Mouse (Mus musculus) forebrain, embryonic 12.5 days (tissue): ENCODE measurements at regions not wholly inside any gene's neighbourhood (a gene's known extent, or its start where the extent isn't known, plus 50 kb on each side); places are given as distances from the start of the nearest gene placed in this dataset.
"Not testable (repeated sequence)": the region's sequence is repeated elsewhere in the genome, so short reads cannot be mapped to it uniquely, and the experiment has no call there.

ENCODE experiments used
- ATAC-seq: fragments of 200-750 bp; cut with Nextera tagmentation; 2 replicates; pipeline ENCODE4 v1.8.0; 2017; ENCODE audit warnings: moderate TSS enrichment; ENCODE audit not compliant: low FRiP score
- H3K27ac ChIP-seq: fragments of 300-500 bp; sonication (generic); 2 replicates; pipeline ENCODE4 v1.5.1; 2016; ENCODE audit warnings: mild to moderate bottlenecking
- H3K27me3 ChIP-seq: fragments of 300-500 bp; sonication (generic); 2 replicates; pipeline ENCODE4 v1.6.1; 2016; ENCODE audit warnings: mild to moderate bottlenecking
- H3K36me3 ChIP-seq: fragments of 300-500 bp; sonication (generic); replicated peaks from 2 replicates; pipeline ENCODE4 v1.6.1; 2016; ENCODE audit warnings: mild to moderate bottlenecking
- H3K4me1 ChIP-seq: fragments of 300-500 bp; sonication (generic); 2 replicates; pipeline ENCODE4 v1.6.1; 2016
- H3K4me2 ChIP-seq: fragments of 300-500 bp; sonication (generic); 2 replicates; pipeline ENCODE4 v1.6.1; 2016; ENCODE audit warnings: mild to moderate bottlenecking, moderate library complexity
- H3K4me3 ChIP-seq: fragments of 300-500 bp; sonication (generic); replicated peaks from 2 replicates; pipeline ENCODE4 v1.5.1; 2016; ENCODE audit warnings: mild to moderate bottlenecking
- H3K9ac ChIP-seq: fragments of 300-500 bp; sonication (generic); 2 replicates; pipeline ENCODE4 v1.6.1; 2016; ENCODE audit warnings: mild to moderate bottlenecking
- H3K9me3 ChIP-seq: fragments of 300-500 bp; sonication (generic); 2 replicates; pipeline ENCODE4 v1.6.1; 2016
- WGBS: fragments of 180-500 bp; shearing (Covaris S2); methylation state at CpG from one replicate; pipeline ENCODE4 v1.1.7; 2016; 5-methylcytosine and 5-hydroxymethylcytosine counted together

DNA sequence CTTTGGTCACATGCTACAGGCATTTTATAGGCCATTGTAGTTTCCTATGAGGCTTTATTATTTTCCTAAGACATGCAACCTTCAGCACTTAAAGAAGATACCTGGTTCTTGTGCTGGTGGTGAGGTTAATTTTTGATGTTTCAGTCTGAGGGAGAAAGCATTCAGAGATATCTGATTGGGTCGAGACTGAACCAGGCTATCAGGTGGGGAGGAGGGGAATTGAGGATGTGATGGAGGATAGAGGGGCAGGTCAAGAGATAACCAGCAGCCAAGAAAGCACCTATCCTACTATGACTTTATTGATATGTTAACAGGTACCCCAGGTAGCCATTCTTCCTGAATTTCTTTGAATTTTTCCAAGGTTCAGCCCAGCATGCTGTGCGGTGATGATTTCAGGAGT lies 74.1 kb upstream of the Zfp988 start:
- not testable (repeated sequence) for H3K27me3 ChIP-seq, H3K36me3 ChIP-seq, H3K27ac ChIP-seq, H3K4me3 ChIP-seq, H3K4me2 ChIP-seq, ATAC-seq, H3K9ac ChIP-seq, H3K4me1 ChIP-seq
- peaks cover 43% of the 10 kb centered on the region for H3K9me3 ChIP-seq
- 84% methylated on average over 2 of the region's 2 CpGs for WGBS

GRCm38 (mm10) chr4:147231787-147232186 lies 73.7 kb upstream of the Zfp988 start:
- not testable (repeated sequence) for H3K36me3 ChIP-seq, H3K27me3 ChIP-seq, H3K4me3 ChIP-seq, H3K9ac ChIP-seq, H3K4me1 ChIP-seq, H3K27ac ChIP-seq, H3K4me2 ChIP-seq, ATAC-seq
- peaks cover 42% of the 10 kb centered on the region for H3K9me3 ChIP-seq
- 87% methylated on average over 3 of the region's 3 CpGs for WGBS

DNA sequence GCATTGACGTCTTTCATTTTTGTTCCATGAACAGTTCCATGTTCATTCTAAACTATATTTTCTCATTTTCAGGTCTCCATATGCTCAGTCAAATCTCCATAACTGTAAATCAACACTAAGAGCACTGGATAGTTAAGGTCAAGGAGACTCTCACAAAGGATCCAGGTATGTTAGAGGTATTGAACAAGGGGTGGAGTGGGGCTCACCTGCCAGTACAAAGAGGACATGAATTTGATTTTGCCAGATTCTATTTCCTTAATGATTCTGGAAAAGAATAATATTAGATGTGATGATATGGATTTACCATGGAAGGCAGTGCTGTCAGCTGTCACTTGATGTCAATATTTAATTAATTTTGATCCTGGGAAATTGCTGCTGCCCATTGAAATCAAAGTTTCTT lies 73.2 kb upstream of the Zfp988 start:
- ATAC-seq = not testable (repeated sequence)
- 88% methylated on average over 1 of the region's 1 CpGs for WGBS
- peaks cover 45% of the 10 kb centered on the region for H3K9me3 ChIP-seq

GRCm38 (mm10) chr4:147234227-147234626 lies 71.2 kb upstream of the Zfp988 start:
- H3K9ac ChIP-seq, H3K27me3 ChIP-seq, H3K4me1 ChIP-seq, ATAC-seq, H3K4me2 ChIP-seq, H3K36me3 ChIP-seq, H3K4me3 ChIP-seq, H3K27ac ChIP-seq: not testable (repeated sequence)
- WGBS = 40% methylated on average over 2 of the region's 2 CpGs
- H3K9me3 ChIP-seq = peaks cover 55% of the 10 kb centered on the region

More for the DNA sequence above, 73.2 kb upstream of the Zfp988 start:
- H3K27ac ChIP-seq, H3K4me3 ChIP-seq, H3K4me1 ChIP-seq, H3K4me2 ChIP-seq, H3K9ac ChIP-seq, H3K27me3 ChIP-seq, H3K36me3 ChIP-seq: not testable (repeated sequence)

- H3K4me2 ChIP-seq, H3K27me3 ChIP-seq, H3K36me3 ChIP-seq, H3K4me1 ChIP-seq, H3K9ac ChIP-seq, H3K27ac ChIP-seq, ATAC-seq, H3K4me3 ChIP-seq: not testable (repeated sequence)
- peaks cover 58% of the 10 kb centered on the region for H3K9me3 ChIP-seq
- WGBS = 61% methylated on average over 2 of the region's 2 CpGs
Observed at GRCm38 (mm10) chr4:147235441-147235840, 70.0 kb upstream of the Zfp988 start.

DNA sequence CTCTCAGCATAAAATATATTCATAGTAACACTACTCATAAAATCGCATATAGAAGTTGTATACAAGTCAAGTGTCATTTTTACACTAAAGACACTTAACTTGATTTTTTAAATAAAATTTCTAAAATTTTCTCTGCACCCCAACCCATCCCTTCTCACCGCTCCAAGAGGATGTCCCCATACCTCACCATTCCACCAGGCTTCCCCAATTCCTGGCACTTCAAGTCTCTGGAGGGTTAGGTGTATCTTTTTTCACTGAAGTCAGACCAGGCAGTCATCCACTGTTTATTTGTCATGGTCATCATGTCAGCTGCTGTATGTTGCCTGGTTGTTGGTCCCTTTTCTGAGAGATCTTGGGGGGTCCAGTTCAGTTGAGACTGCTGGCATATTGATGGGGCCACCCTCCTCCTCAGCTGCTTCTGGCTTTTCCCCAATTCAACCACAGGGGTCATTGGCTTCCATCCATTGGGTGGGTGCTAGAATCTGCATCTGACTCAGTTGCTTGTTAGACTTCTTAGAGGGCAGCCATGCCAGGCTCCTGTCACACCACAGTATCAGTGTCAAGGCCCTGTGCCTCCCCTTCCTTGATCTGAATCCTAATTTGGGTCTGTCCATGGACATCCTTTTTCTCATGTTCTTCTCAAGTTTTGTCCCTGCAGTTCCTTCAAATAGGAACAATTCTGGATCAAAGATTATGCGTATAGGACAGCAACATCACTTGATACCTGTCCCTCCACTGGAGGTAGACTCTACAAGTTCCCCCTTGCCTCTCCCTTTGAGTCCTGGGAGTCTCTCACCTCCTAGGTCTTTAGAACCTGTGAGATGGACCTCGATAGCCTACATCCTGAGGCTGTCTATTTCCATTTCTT lies 63.9 kb upstream of the Zfp988 start:
- 79% methylated on average over 4 of the region's 4 CpGs for WGBS
- H3K4me1 ChIP-seq, H3K27me3 ChIP-seq, H3K9ac ChIP-seq, H3K4me2 ChIP-seq, ATAC-seq, H3K36me3 ChIP-seq, H3K27ac ChIP-seq, H3K4me3 ChIP-seq: not testable (repeated sequence)
- peaks cover 50% of the 10 kb centered on the region for H3K9me3 ChIP-seq

- Histone ChIP-seq H3K4me2 (no peak overlapping the region), H3K4me3 (no peak overlapping the region), H3K4me1 (no peaks in the 10 kb centered on the region), H3K9me3 (peaks cover 47% of the 10 kb centered on the region), H3K27ac (no peak overlapping the region), H3K36me3 (no peaks in the 10 kb centered on the region), H3K27me3 (no peaks in the 10 kb centered on the region), H3K9ac (no peak overlapping the region)
- WGBS = 87% methylated on average over 2 of the region's 2 CpGs
- ATAC-seq = 0 out of 2 replicates have a peak, but pooled peaks have one; percentile 17
Observed at GRCm38 (mm10) chr4:147242183-147242477, 63.3 kb upstream of the Zfp988 start.

- ATAC-seq, H3K4me2 ChIP-seq, H3K27ac ChIP-seq, H3K4me3 ChIP-seq, H3K36me3 ChIP-seq, H3K4me1 ChIP-seq, H3K9ac ChIP-seq, H3K27me3 ChIP-seq: not testable (repeated sequence)
- WGBS = 85% methylated on average over 1 of the region's 1 CpGs
- H3K9me3 ChIP-seq = peaks cover 24% of the 10 kb centered on the region
Observed at GRCm38 (mm10) chr4:147248541-147248940, 56.9 kb upstream of the Zfp988 start.
